Mouse (Mus musculus) hindbrain, embryonic 14.5 days (tissue): ENCODE data around the gene Ank. TPM values are rescaled to one million over a fixed set of nuclear protein-coding genes. Genes with fewer than 3 reads are reported as not detected.

Source experiments
- ATAC-seq: fragments of 200-750 bp; cut with Nextera tagmentation; 2 replicates; pipeline ENCODE4 v1.8.0; 2017; ENCODE audit warnings: moderate number of reproducible peaks, mild to moderate bottlenecking, moderate TSS enrichment, moderate library complexity; ENCODE audit not compliant: low FRiP score
- DNase-seq: peaks from one replicate; pipeline ENCODE4 v3.0.0-alpha.2; 2015; ENCODE audit warnings: low spot score
- H3K27ac ChIP-seq: fragments of 300-500 bp; sonication (generic); 2 replicates; pipeline ENCODE4 v1.5.1; 2014; ENCODE audit warnings: mild to moderate bottlenecking, moderate library complexity
- H3K27me3 ChIP-seq: fragments of 300-500 bp; sonication (generic); 2 replicates; pipeline ENCODE4 v1.6.1; 2014; ENCODE audit warnings: mild to moderate bottlenecking, low read length, mixed read lengths; ENCODE audit not compliant: control insufficient read depth, insufficient read depth
- H3K36me3 ChIP-seq: fragments of 300-500 bp; sonication (generic); replicated peaks from 2 replicates; pipeline ENCODE4 v1.6.1; 2014; ENCODE audit not compliant: control insufficient read depth, insufficient read depth
- H3K4me1 ChIP-seq: fragments of 300-500 bp; sonication (generic); replicated peaks from 2 replicates; pipeline ENCODE4 v1.6.1; 2014; ENCODE audit warnings: antibody characterized with exemption, low read length, mixed read lengths; ENCODE audit not compliant: control insufficient read depth, insufficient read depth
- H3K4me2 ChIP-seq: fragments of 300-500 bp; sonication (generic); replicated peaks from 2 replicates; pipeline ENCODE4 v1.6.1; 2014; ENCODE audit warnings: mild to moderate bottlenecking, moderate library complexity
- H3K4me3 ChIP-seq: fragments of 300-500 bp; sonication (generic); replicated peaks from 2 replicates; pipeline ENCODE4 v1.5.1; 2014; ENCODE audit warnings: mild to moderate bottlenecking, low read length
- H3K9ac ChIP-seq: fragments of 300-500 bp; sonication (generic); 2 replicates; pipeline ENCODE4 v1.6.1; 2014
- H3K9me3 ChIP-seq: fragments of 300-500 bp; sonication (generic); 2 replicates; pipeline ENCODE4 v1.6.1; 2016; ENCODE audit warnings: low read length; ENCODE audit not compliant: control insufficient read depth
- WGBS: fragments of 180-500 bp; shearing (Covaris S2); extraction: QIAGEN DNeasy Blood & Tissue Kit; methylation state at CpG from one replicate; pipeline ENCODE4 v1.1.7; 2014; 5-methylcytosine and 5-hydroxymethylcytosine counted together
- polyA plus RNA-seq: library from polyadenylated mRNA; unstranded; fragments of >200 nt; fragmentation: Nextera tagmentation; extraction: Ambion mirVana; gene quantifications from 2 replicates; pipeline ENCODE4 v1.2.1, GENCODE M21; 2014

Gene Ank
- polyA plus RNA-seq, 1 experiment from 2014 or later: 18.6 TPM

DNA sequence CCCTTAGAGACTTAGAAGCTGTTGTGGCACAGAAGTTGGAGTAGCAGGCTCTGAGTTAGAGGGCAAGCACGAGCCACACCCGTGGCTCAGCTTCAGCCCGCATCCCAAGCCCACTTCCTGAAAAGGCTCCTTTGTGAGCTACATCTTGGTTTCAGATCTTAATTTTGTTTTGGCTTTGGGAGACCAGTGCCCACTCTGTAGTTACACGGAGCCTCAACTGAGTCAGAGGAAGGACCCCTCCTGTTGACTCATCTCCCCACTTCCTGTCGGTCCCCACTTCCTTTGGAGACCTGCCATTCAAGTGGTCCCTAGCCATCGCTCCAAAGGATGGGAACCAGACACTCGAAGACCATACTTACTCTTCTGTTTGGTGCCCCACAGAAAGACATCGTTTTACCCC is 51.5 kb downstream of the Ank start:
- DNase-seq (no peak), ATAC-seq (no peak)
- 84% methylated on average over 8 of the region's 8 CpGs for WGBS
- H3K36me3 ChIP-seq: no peaks in the 10 kb centered on the region
- H3K27me3 ChIP-seq: no peaks in the 10 kb centered on the region
- H3K4me2 ChIP-seq: no peak overlapping the region
- H3K9ac ChIP-seq: no peak overlapping the region
- H3K4me1 ChIP-seq: peaks cover 12% of the 10 kb centered on the region
- no peak overlapping the region for H3K4me3 ChIP-seq
- H3K27ac ChIP-seq: no peak overlapping the region
- no peaks in the 10 kb centered on the region for H3K9me3 ChIP-seq

DNA sequence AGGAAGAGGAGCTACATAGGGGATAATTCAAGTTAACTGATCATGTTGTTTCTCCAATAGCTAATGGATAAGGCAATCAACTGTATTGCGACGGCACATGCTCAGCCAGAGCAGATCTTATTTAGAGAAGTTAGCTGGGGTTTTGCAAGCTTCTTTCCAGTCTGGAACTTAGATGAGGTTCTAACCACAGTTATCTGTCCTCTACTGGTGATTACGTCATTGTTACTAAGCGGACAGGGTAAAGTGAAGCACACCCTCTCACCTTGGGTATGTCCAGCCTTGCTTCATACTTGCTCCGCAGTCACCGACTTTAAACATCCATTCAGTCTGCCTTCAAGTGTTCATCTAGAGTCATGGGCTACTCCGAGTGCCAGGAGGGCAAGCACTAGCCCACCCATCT is 53.4 kb downstream of the Ank start:
- Histone ChIP-seq H3K4me2 (no peak overlapping the region), H3K9ac (no peak overlapping the region), H3K27ac (no peak overlapping the region), H3K27me3 (no peaks in the 10 kb centered on the region), H3K4me3 (no peak overlapping the region), H3K36me3 (no peaks in the 10 kb centered on the region), H3K9me3 (no peaks in the 10 kb centered on the region), H3K4me1 (peaks cover 16% of the 10 kb centered on the region)
- ATAC-seq: no peak
- WGBS: 96% methylated on average over 7 of the region's 7 CpGs
- DNase-seq: no peak

DNA sequence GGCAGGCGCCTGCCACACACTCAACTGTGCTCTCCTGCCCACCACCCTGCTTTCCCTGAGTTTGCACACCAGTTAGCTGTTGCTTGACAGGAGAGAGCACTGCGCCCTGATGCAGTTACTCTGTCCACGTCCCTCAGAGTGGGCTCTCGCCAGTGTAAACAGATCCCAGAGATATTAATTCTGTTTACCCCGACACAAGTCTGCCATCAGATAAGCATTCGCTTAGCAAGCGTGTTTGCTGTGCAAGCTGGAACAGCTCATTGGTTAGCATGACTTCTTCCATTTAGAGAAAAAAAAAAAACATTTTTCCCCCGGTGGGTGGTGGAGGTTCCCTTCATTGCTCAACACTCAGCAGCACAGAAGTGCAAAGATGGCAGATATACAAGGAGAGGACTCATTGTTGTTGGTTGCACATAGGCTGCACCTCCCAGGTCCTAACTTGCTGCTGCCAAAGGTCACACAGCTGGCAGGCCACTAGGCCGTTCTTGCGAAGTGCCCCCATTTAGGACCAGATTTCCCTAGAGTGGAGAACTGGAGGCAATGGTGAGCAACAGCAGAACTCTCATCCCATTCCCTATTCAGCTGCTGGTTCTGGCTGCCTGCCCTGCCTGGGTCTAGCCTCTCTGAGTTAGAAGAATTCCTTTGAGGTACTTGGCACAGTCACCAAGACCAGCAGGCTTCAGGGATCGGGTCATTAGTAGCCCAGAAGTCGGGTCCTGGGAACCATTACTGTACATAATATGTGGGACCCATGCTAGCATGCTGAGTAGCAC is 58.9 kb downstream of the Ank start:
- H3K27ac ChIP-seq: no peak overlapping the region
- H3K4me1 ChIP-seq: peaks cover 12% of the 10 kb centered on the region
- H3K27me3 ChIP-seq: no peaks in the 10 kb centered on the region
- ATAC-seq (no peak), DNase-seq (no peak)
- no peak overlapping the region for H3K9ac ChIP-seq
- no peak overlapping the region for H3K4me3 ChIP-seq
- no peak overlapping the region for H3K4me2 ChIP-seq
- 79% methylated on average over 12 of the region's 12 CpGs for WGBS
- H3K9me3 ChIP-seq: no peaks in the 10 kb centered on the region
- H3K36me3 ChIP-seq: no peaks in the 10 kb centered on the region

DNA sequence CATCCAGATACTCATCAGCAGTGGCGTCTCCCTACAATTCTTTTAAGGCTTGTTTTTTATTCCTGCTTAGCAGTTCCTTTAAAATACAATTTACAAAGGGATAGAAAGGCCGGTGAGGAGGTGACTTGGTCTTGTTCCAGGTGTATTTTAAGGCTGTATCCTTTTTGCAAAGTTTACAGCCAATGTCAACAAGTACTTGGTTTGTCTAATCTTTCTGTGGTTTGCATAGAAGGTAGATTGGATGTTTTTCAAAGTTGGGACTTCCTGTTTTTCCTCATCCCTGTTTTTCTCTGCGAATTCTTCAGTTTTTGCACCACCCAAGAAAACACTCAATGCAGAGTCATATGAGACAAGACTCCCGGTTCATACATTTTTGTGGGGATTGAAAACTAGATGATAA is 62.4 kb downstream of the Ank start:
- H3K9me3 ChIP-seq: no peaks in the 10 kb centered on the region
- no peak overlapping the region for H3K9ac ChIP-seq
- no peak overlapping the region for H3K27ac ChIP-seq
- DNase-seq (no peak), ATAC-seq (no peak)
- H3K36me3 ChIP-seq: no peaks in the 10 kb centered on the region
- peaks cover 12% of the 10 kb centered on the region for H3K4me1 ChIP-seq
- H3K4me3 ChIP-seq: no peak overlapping the region
- no peak overlapping the region for H3K4me2 ChIP-seq
- WGBS: 90% methylated on average over 4 of the region's 4 CpGs
- H3K27me3 ChIP-seq: no peaks in the 10 kb centered on the region

DNA sequence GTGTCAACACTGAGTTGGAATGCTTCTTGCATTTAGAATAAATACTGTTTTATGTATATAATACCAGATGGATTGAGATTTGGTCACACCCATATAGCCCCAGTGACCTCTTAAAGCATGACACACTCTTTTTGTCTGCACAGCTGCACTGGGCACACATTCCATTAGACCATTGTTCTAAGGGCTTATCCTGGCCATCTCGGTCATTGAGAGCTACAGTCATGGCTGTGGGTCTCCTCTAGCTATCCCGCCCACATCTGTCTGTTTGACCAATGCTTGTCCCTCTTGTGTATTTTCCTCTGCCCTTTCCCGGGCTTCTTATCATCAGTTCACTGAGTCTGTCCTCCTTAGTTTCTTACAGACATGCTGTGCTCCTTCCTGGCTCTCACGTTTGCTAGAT is 63.5 kb downstream of the Ank start:
- WGBS: 38% methylated on average over 4 of the region's 4 CpGs

DNA sequence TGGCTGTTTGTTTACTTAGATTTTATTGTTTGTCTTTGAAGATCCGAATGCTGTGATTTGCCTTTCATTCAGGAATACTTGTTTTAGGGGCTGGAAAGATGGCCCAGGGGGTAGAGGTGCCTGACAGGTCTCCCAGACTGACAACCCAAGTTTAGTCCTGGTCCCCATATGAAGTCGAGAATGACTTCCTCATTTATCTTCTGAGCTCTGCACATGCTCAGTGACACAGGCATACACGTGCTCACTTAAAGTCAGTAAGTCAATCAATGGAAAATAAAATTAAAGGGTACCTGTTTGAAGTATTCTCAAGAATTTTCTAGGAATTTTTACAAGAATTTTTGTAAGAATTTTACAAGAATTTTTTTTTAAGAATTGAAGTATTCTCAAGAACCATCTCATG is 66.6 kb downstream of the Ank start:
- H3K9me3 ChIP-seq: no peaks in the 10 kb centered on the region
- no peak overlapping the region for H3K27ac ChIP-seq
- no peak for DNase-seq
- H3K36me3 ChIP-seq: no peaks in the 10 kb centered on the region
- H3K9ac ChIP-seq: no peak overlapping the region
- H3K4me2 ChIP-seq: no peak overlapping the region
- H3K4me3 ChIP-seq: no peak overlapping the region
- 77% methylated on average over 3 of the region's 3 CpGs for WGBS
- H3K27me3 ChIP-seq: no peaks in the 10 kb centered on the region
- H3K4me1 ChIP-seq: peaks cover 4% of the 10 kb centered on the region; the same call in 1 of the 2 replicates
- ATAC-seq: no peak

More for the DNA sequence above, 63.5 kb downstream of the Ank start:
- Histone ChIP-seq H3K36me3 (no peaks in the 10 kb centered on the region), H3K4me3 (no peak overlapping the region), H3K27ac (no peak overlapping the region), H3K27me3 (no peaks in the 10 kb centered on the region), H3K9me3 (no peaks in the 10 kb centered on the region), H3K9ac (no peak overlapping the region), H3K4me1 (peaks cover 8% of the 10 kb centered on the region), H3K4me2 (no peak overlapping the region)
- DNase-seq (no peak), ATAC-seq (no peak)

DNA sequence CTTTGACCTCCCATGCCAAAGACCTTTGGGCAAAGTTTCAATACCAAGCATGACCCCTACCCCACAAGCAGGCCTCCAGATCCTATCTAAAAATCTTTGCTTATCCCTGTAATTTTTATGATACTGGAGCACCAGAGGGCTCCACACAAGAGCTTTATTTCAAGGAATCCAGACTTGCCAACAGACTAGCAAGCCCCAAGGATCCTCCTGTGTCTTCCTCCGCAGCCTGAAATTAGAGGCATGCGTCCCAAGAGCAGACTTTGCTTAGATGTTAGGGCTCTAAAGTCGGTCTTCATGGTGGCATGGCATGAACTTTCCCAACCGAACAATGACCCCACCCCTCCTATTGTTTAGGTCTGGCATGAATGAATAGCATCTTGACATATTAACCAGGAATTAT is 69.2 kb downstream of the Ank start:
- DNase-seq (no peak), ATAC-seq (no peak)
- Histone ChIP-seq H3K4me1 (peaks cover 6% of the 10 kb centered on the region; the same call in 1 of the 2 replicates), H3K9me3 (no peaks in the 10 kb centered on the region), H3K27ac (no peak overlapping the region), H3K4me3 (no peak overlapping the region), H3K4me2 (no peak overlapping the region), H3K9ac (no peak overlapping the region), H3K36me3 (no peaks in the 10 kb centered on the region), H3K27me3 (no peaks in the 10 kb centered on the region)
- WGBS: 64% methylated on average over 4 of the region's 4 CpGs

DNA sequence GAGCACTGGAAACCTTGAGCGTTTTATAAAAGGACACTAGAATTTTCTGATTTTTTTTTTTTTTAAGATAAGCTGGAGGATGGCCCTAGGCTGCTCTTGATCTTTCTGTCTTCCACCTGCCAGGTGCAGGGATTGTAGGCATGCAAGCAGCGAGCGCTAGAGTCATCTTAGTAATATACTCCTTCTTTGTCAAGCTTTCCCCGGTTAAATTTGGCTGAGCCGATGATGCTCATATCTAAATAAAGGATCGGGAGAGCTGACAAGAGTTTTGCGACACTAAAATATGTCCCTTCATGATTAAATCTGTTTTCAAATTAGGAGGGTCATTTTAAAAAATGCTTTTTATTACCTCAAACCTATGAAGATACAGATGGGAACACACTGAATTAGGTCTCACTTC is 69.7 kb downstream of the Ank start:
- ATAC-seq (no peak), DNase-seq (no peak)
- Histone ChIP-seq H3K9me3 (no peaks in the 10 kb centered on the region), H3K4me3 (no peak overlapping the region), H3K9ac (no peak overlapping the region), H3K27ac (no peak overlapping the region), H3K27me3 (no peaks in the 10 kb centered on the region), H3K36me3 (no peaks in the 10 kb centered on the region), H3K4me1 (peaks cover 11% of the 10 kb centered on the region; the same call in 1 of the 2 replicates), H3K4me2 (no peak overlapping the region)
- 95% methylated on average over 7 of the region's 7 CpGs for WGBS

DNA sequence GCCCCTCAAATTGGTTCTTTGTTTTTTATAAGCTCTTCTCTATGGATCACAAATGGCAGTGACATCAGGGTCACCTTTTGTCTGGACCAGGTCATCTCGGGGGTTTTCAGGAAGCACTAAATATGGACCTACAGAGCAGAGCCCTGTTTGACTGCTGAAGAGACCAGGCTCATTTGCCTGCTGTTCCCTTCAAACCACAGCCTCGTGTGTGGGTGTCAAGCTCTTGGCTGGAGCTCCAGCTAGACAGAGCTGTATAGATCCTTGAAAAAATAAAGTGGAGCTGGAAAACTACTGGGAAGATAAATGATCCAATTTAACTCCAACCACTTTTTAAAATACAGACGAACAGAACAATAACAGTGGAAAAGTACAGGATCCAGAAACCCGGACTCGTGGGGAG is 70.3 kb downstream of the Ank start:
- Histone ChIP-seq H3K4me2 (no peak overlapping the region), H3K27me3 (no peaks in the 10 kb centered on the region), H3K4me3 (no peak overlapping the region), H3K27ac (no peak overlapping the region), H3K9me3 (no peaks in the 10 kb centered on the region), H3K4me1 (peaks cover 11% of the 10 kb centered on the region; the same call in 1 of the 2 replicates), H3K9ac (no peak overlapping the region), H3K36me3 (no peaks in the 10 kb centered on the region)
- no peak for ATAC-seq
- WGBS: 52% methylated on average over 5 of the region's 5 CpGs
- DNase-seq: no peak
